Mouse (Mus musculus) ES-Bruce4 (cell line): Measurements from ENCODE around the gene Cryba2.

Experiments used
- CTCF ChIP-seq: IDR thresholded peaks from one replicate; pipeline ENCODE4 v1.8.1; 2011; ENCODE audit warnings: low read depth, low read length
- POLR2A ChIP-seq: IDR thresholded peaks from one replicate; pipeline ENCODE4 v1.8.1; 2011; ENCODE audit warnings: low read length; ENCODE audit not compliant: insufficient read depth

GRCm38 (mm10) chr1:74872218-74872617 is 20.7 kb downstream of the Cryba2 start:
- no peak for TF ChIP-seq POLR2A
- no peak for TF ChIP-seq CTCF
